Mouse (Mus musculus): Measurements from ENCODE around the gene Gm11596. TPM values are rescaled to one million over a fixed set of nuclear protein-coding genes. Genes with fewer than 3 reads are reported as not detected.
"Not testable (repeated sequence)": the region's sequence is repeated elsewhere in the genome, so short reads cannot be mapped to it uniquely, and the experiment has no call there.

Gm11596 gene
- polyA plus RNA-seq (2015; fragmentation: Nextera tagmentation; extraction: Ambion mirVana), result not detected in 2 replicates

- Histone ChIP-seq H3K4me2 (ENCODE audit: low read length) (no peak within 1 kb of the TSS), H3K4me1 (ENCODE audit: control insufficient read depth, insufficient read depth, low read length) (no peaks in the 10 kb centered on the region), H3K9me3 (replicated peaks; ENCODE audit: control insufficient read depth, low read length, poor library complexity, severe bottlenecking) (no peaks in the 10 kb centered on the region), H3K27me3 (ENCODE audit: control insufficient read depth, insufficient read depth, low read depth, low read length) (no peaks in the 10 kb centered on the region), H3K4me3 (ENCODE audit: low read depth, low read length) (no peak within 1 kb of the TSS), H3K27ac (ENCODE audit: low read length) (no peak within 1 kb of the TSS), H3K9ac (ENCODE audit: low read depth, low read length) (no peak within 1 kb of the TSS), H3K36me3 (ENCODE audit: control insufficient read depth, insufficient read depth, low read length) (no peaks in the 10 kb centered on the region)
- WGBS, result 89% methylated on average over 2 of the region's 2 CpGs
- ATAC-seq, result no peak
Measured at GRCm38 (mm10) chr11:99793367-99793766, at the start of gene Gm11596. Gm11596 (minus strand) TSS chr11:99793467.

GRCm38 (mm10) chr11:99842185-99842584, 48.9 kb upstream of the Gm11596 start:
- no peaks in the 10 kb centered on the region for H3K36me3 ChIP-seq (ENCODE audit: control insufficient read depth, insufficient read depth, low read length)
- no peaks in the 10 kb centered on the region for H3K9me3 ChIP-seq (replicated peaks; ENCODE audit: control insufficient read depth, low read length, poor library complexity, severe bottlenecking)
- H3K4me1 ChIP-seq (ENCODE audit: control insufficient read depth, insufficient read depth, low read length), result no peaks in the 10 kb centered on the region
- no peak overlapping the region for H3K9ac ChIP-seq (ENCODE audit: low read depth, low read length)
- WGBS, result 75% methylated on average over 1 of the region's 1 CpGs
- H3K4me2 ChIP-seq (ENCODE audit: low read length), result no peak overlapping the region
- H3K27ac ChIP-seq (ENCODE audit: low read length), result no peak overlapping the region
- H3K27me3 ChIP-seq (ENCODE audit: control insufficient read depth, insufficient read depth, low read depth, low read length), result no peaks in the 10 kb centered on the region
- no peak overlapping the region for H3K4me3 ChIP-seq (ENCODE audit: low read depth, low read length)
- no peak for ATAC-seq

GRCm38 (mm10) chr11:99837966-99838365, 44.7 kb upstream of the Gm11596 start, which contains the start of gene 2300003K06Rik:
2300003K06Rik (minus strand) TSS chr11:99838066.
- Histone ChIP-seq H3K4me2 (ENCODE audit: low read length) (no peak within 1 kb of the TSS), H3K4me3 (ENCODE audit: low read depth, low read length) (no peak within 1 kb of the TSS), H3K9me3 (replicated peaks; ENCODE audit: control insufficient read depth, low read length, poor library complexity, severe bottlenecking) (no peaks in the 10 kb centered on the region), H3K27me3 (ENCODE audit: control insufficient read depth, insufficient read depth, low read depth, low read length) (no peaks in the 10 kb centered on the region), H3K4me1 (ENCODE audit: control insufficient read depth, insufficient read depth, low read length) (no peaks in the 10 kb centered on the region), H3K27ac (ENCODE audit: low read length) (no peak within 1 kb of the TSS), H3K36me3 (ENCODE audit: control insufficient read depth, insufficient read depth, low read length) (no peaks in the 10 kb centered on the region), H3K9ac (ENCODE audit: low read depth, low read length) (no peak within 1 kb of the TSS)
- 79% methylated on average over 1 of the region's 1 CpGs for WGBS
- ATAC-seq, result no peak

GRCm38 (mm10) chr11:99815566-99815965, 22.3 kb upstream of the Gm11596 start, which contains the start of gene Gm11564:
Gm11564 (minus strand) TSS chr11:99815666.
- not testable (repeated sequence) for H3K4me2 ChIP-seq (ENCODE audit: low read length); H3K4me1 ChIP-seq (ENCODE audit: control insufficient read depth, insufficient read depth, low read length); H3K9me3 ChIP-seq (replicated peaks; ENCODE audit: control insufficient read depth, low read length, poor library complexity, severe bottlenecking); ATAC-seq; H3K4me3 ChIP-seq (ENCODE audit: low read depth, low read length); H3K36me3 ChIP-seq (ENCODE audit: control insufficient read depth, insufficient read depth, low read length); H3K27ac ChIP-seq (ENCODE audit: low read length); H3K9ac ChIP-seq (ENCODE audit: low read depth, low read length); H3K27me3 ChIP-seq (ENCODE audit: control insufficient read depth, insufficient read depth, low read depth, low read length)
- WGBS, result 93% methylated on average over 2 of the region's 2 CpGs

GRCm38 (mm10) chr11:99809792-99810191, 16.5 kb upstream of the Gm11596 start, which contains the start of gene Krtap4-13:
Krtap4-13 (minus strand) TSS chr11:99809892.
- H3K9ac ChIP-seq (ENCODE audit: low read depth, low read length); H3K4me3 ChIP-seq (ENCODE audit: low read depth, low read length); H3K36me3 ChIP-seq (ENCODE audit: control insufficient read depth, insufficient read depth, low read length); H3K4me1 ChIP-seq (ENCODE audit: control insufficient read depth, insufficient read depth, low read length); H3K4me2 ChIP-seq (ENCODE audit: low read length); H3K9me3 ChIP-seq (replicated peaks; ENCODE audit: control insufficient read depth, low read length, poor library complexity, severe bottlenecking); ATAC-seq; H3K27ac ChIP-seq (ENCODE audit: low read length); H3K27me3 ChIP-seq (ENCODE audit: control insufficient read depth, insufficient read depth, low read depth, low read length): not testable (repeated sequence)

GRCm38 (mm10) chr11:99804346-99804745, 11.1 kb upstream of the Gm11596 start, which contains the start of gene Gm11554:
Gm11554 (minus strand) TSS chr11:99804446.
- not testable (repeated sequence) for H3K4me1 ChIP-seq (ENCODE audit: control insufficient read depth, insufficient read depth, low read length); H3K9me3 ChIP-seq (replicated peaks; ENCODE audit: control insufficient read depth, low read length, poor library complexity, severe bottlenecking); H3K36me3 ChIP-seq (ENCODE audit: control insufficient read depth, insufficient read depth, low read length); ATAC-seq; H3K4me3 ChIP-seq (ENCODE audit: low read depth, low read length); H3K27me3 ChIP-seq (ENCODE audit: control insufficient read depth, insufficient read depth, low read depth, low read length); H3K4me2 ChIP-seq (ENCODE audit: low read length); H3K9ac ChIP-seq (ENCODE audit: low read depth, low read length); H3K27ac ChIP-seq (ENCODE audit: low read length)
- no CpG with 5 or more reads among the region's 1 CpGs for WGBS

- not testable (repeated sequence) for H3K9me3 ChIP-seq (replicated peaks; ENCODE audit: control insufficient read depth, low read length, poor library complexity, severe bottlenecking); ATAC-seq; H3K4me1 ChIP-seq (ENCODE audit: control insufficient read depth, insufficient read depth, low read length); H3K4me2 ChIP-seq (ENCODE audit: low read length); H3K4me3 ChIP-seq (ENCODE audit: low read depth, low read length); H3K36me3 ChIP-seq (ENCODE audit: control insufficient read depth, insufficient read depth, low read length); H3K9ac ChIP-seq (ENCODE audit: low read depth, low read length); H3K27me3 ChIP-seq (ENCODE audit: control insufficient read depth, insufficient read depth, low read depth, low read length); H3K27ac ChIP-seq (ENCODE audit: low read length)
- no CpG with 5 or more reads among the region's 1 CpGs for WGBS
Measured at GRCm38 (mm10) chr11:99798832-99799231, 5.6 kb upstream of the Gm11596 start, which contains the start of gene Gm11569. Gm11569 (minus strand) TSS chr11:99798932.

GRCm38 (mm10) chr11:99784900-99785299, 8.4 kb downstream of the Gm11596 start, which contains the start of gene Krtap4-9:
Krtap4-9 (plus strand) TSS chr11:99785200.
- not testable (repeated sequence) for H3K4me2 ChIP-seq (ENCODE audit: low read length); H3K27me3 ChIP-seq (ENCODE audit: control insufficient read depth, insufficient read depth, low read depth, low read length); H3K4me3 ChIP-seq (ENCODE audit: low read depth, low read length); ATAC-seq; H3K9ac ChIP-seq (ENCODE audit: low read depth, low read length); H3K9me3 ChIP-seq (replicated peaks; ENCODE audit: control insufficient read depth, low read length, poor library complexity, severe bottlenecking); H3K4me1 ChIP-seq (ENCODE audit: control insufficient read depth, insufficient read depth, low read length); H3K36me3 ChIP-seq (ENCODE audit: control insufficient read depth, insufficient read depth, low read length); H3K27ac ChIP-seq (ENCODE audit: low read length)

- Histone ChIP-seq H3K4me2 (ENCODE audit: low read length) (no peak within 1 kb of the TSS), H3K9me3 (replicated peaks; ENCODE audit: control insufficient read depth, low read length, poor library complexity, severe bottlenecking) (no peaks in the 10 kb centered on the region), H3K36me3 (ENCODE audit: control insufficient read depth, insufficient read depth, low read length) (no peaks in the 10 kb centered on the region), H3K27ac (ENCODE audit: low read length) (no peak within 1 kb of the TSS), H3K4me1 (ENCODE audit: control insufficient read depth, insufficient read depth, low read length) (no peaks in the 10 kb centered on the region), H3K4me3 (ENCODE audit: low read depth, low read length) (no peak within 1 kb of the TSS), H3K9ac (ENCODE audit: low read depth, low read length) (no peak within 1 kb of the TSS), H3K27me3 (ENCODE audit: control insufficient read depth, insufficient read depth, low read depth, low read length) (no peaks in the 10 kb centered on the region)
- 98% methylated on average over 2 of the region's 2 CpGs for WGBS
- no peak for ATAC-seq
Measured at GRCm38 (mm10) chr11:99780604-99781003, 12.7 kb downstream of the Gm11596 start, which contains the start of gene Krtap4-8. Krtap4-8 (minus strand) TSS chr11:99780704.

Measured in midbrain, embryonic 16.5 days (tissue).